Mouse (Mus musculus) kidney, adult 2 months (tissue): ENCODE measurements at regions not wholly inside any gene's neighbourhood (a gene's known extent, or its start where the extent isn't known, plus 50 kb on each side); places are given as distances from the start of the nearest gene placed in this dataset.

ENCODE experiments used
- CTCF ChIP-seq: fragments of 200-500 bp; conservative IDR thresholded peaks from 2 replicates; pipeline ENCODE4 v1.5.1; 2011; ENCODE audit warnings: low read depth, mild to moderate bottlenecking, control low read depth, low read length, moderate library complexity, mixed read lengths; ENCODE audit not compliant: insufficient read depth, insufficient read length
- POLR2A ChIP-seq: fragments of 200-500 bp; IDR thresholded peaks from one replicate; pipeline ENCODE4 v1.6.1; 2011; ENCODE audit warnings: low read depth, low read length, control low read depth

GRCm38 (mm10) chr4:48760625-48761024, 97.3 kb downstream of the Cavin4 start:
- TF ChIP-seq CTCF (no peak), POLR2A (no peak)
